Mouse (Mus musculus) stomach, embryonic 15.5 days (tissue): ENCODE results near the gene Man2a2. TPM values are rescaled to one million over a fixed set of nuclear protein-coding genes. Genes with fewer than 3 reads are reported as not detected.

Source experiments
- ATAC-seq: fragments of 200-750 bp; cut with Nextera tagmentation; 2 replicates; pipeline ENCODE4 v1.8.0; 2017; ENCODE audit warnings: low read depth, moderate number of reproducible peaks, moderate TSS enrichment; ENCODE audit not compliant: insufficient read depth, low FRiP score
- H3K27ac ChIP-seq: fragments of 300-500 bp; sonication (generic); 2 replicates; pipeline ENCODE4 v1.5.1; 2015; ENCODE audit warnings: mild to moderate bottlenecking, inconsistent platforms
- H3K27me3 ChIP-seq: fragments of 300-500 bp; sonication (generic); replicated peaks from 2 replicates; pipeline ENCODE4 v1.6.1; 2015; ENCODE audit warnings: inconsistent platforms
- H3K36me3 ChIP-seq: fragments of 300-500 bp; sonication (generic); 2 replicates; pipeline ENCODE4 v1.6.1; 2015; ENCODE audit warnings: inconsistent platforms
- H3K4me1 ChIP-seq: fragments of 300-500 bp; sonication (generic); 2 replicates; pipeline ENCODE4 v1.6.1; 2015; ENCODE audit warnings: inconsistent platforms
- H3K4me2 ChIP-seq: fragments of 300-500 bp; sonication (generic); 2 replicates; pipeline ENCODE4 v1.6.1; 2015; ENCODE audit warnings: mild to moderate bottlenecking, inconsistent platforms
- H3K4me3 ChIP-seq: fragments of 300-500 bp; sonication (generic); replicated peaks from 2 replicates; pipeline ENCODE4 v1.5.1; 2015; ENCODE audit warnings: inconsistent platforms
- H3K9ac ChIP-seq: fragments of 300-500 bp; sonication (generic); 2 replicates; pipeline ENCODE4 v1.6.1; 2015; ENCODE audit warnings: inconsistent platforms
- H3K9me3 ChIP-seq: fragments of 300-500 bp; sonication (generic); 2 replicates; pipeline ENCODE4 v1.6.1; 2016; ENCODE audit warnings: inconsistent platforms
- WGBS: fragments of 180-500 bp; shearing (Covaris S2); methylation state at CpG from one replicate; pipeline ENCODE4 v1.1.7; 2015; 5-methylcytosine and 5-hydroxymethylcytosine counted together
- polyA plus RNA-seq: library from polyadenylated mRNA; unstranded; fragments of >200 nt; fragmentation: Nextera tagmentation; extraction: Ambion mirVana; gene quantifications from 2 replicates; pipeline ENCODE4 v1.2.1, GENCODE M21; 2015

Gene Man2a2
- polyA plus RNA-seq, 1 experiment from 2014 or later: 16.4 TPM

GRCm38 (mm10) chr7:80324043-80324815, 46.9 kb downstream of the Man2a2 start, which contains the start of gene Rccd1:
TSS of gene Rccd1 (minus strand) at chr7:80324454.
- peak; percentile 99 for ATAC-seq
- Histone ChIP-seq H3K4me2 (peak within 1 kb of the TSS; percentile 60), H3K4me1 (no peaks in the 10 kb centered on the region; the same call in 1 of the 2 replicates), H3K27me3 (no peaks in the 10 kb centered on the region), H3K9me3 (no peaks in the 10 kb centered on the region), H3K4me3 (peak within 1 kb of the TSS; percentile 64), H3K36me3 (peaks cover 30% of the 10 kb centered on the region), H3K9ac (peak within 1 kb of the TSS; percentile 40), H3K27ac (peak within 1 kb of the TSS; percentile 91)
- 1% methylated on average over 38 of the region's 38 CpGs for WGBS

GRCm38 (mm10) chr7:80323336-80323735, 47.8 kb downstream of the Man2a2 start:
- Histone ChIP-seq H3K9me3 (no peaks in the 10 kb centered on the region), H3K9ac (peak overlapping the region; percentile 40), H3K27me3 (no peaks in the 10 kb centered on the region), H3K27ac (peak overlapping the region; percentile 91; the same call in 1 of the 2 replicates), H3K4me2 (peak overlapping the region; percentile 60), H3K4me1 (no peaks in the 10 kb centered on the region; the same call in 1 of the 2 replicates), H3K4me3 (peak overlapping the region; percentile 64), H3K36me3 (peaks cover 26% of the 10 kb centered on the region)
- ATAC-seq: no peak
- WGBS: 11% methylated on average over 8 of the region's 8 CpGs

GRCm38 (mm10) chr7:80319846-80320496, 51.2 kb downstream of the Man2a2 start:
- Histone ChIP-seq H3K9me3 (no peaks in the 10 kb centered on the region), H3K27me3 (no peaks in the 10 kb centered on the region), H3K36me3 (peaks cover 12% of the 10 kb centered on the region), H3K27ac (no peak overlapping the region), H3K9ac (no peak overlapping the region), H3K4me3 (no peak overlapping the region), H3K4me1 (no peaks in the 10 kb centered on the region; the same call in 1 of the 2 replicates), H3K4me2 (no peak overlapping the region)
- no peak for ATAC-seq
- WGBS: 77% methylated on average over 18 of the region's 19 CpGs

- WGBS: 87% methylated on average over 4 of the region's 4 CpGs
- peaks cover 24% of the 10 kb centered on the region for H3K36me3 ChIP-seq
- no peaks in the 10 kb centered on the region; the same call in 1 of the 2 replicates for H3K4me1 ChIP-seq
- H3K27me3 ChIP-seq: no peaks in the 10 kb centered on the region
- no peaks in the 10 kb centered on the region for H3K9me3 ChIP-seq
- no peak overlapping the region for H3K4me2 ChIP-seq
- no peak overlapping the region for H3K4me3 ChIP-seq
- no peak for ATAC-seq
- H3K9ac ChIP-seq: no peak overlapping the region
- H3K27ac ChIP-seq: no peak overlapping the region
Observed at GRCm38 (mm10) chr7:80318670-80319069, 52.5 kb downstream of the Man2a2 start.

GRCm38 (mm10) chr7:80317439-80318115, 53.6 kb downstream of the Man2a2 start:
- no peak for ATAC-seq
- Histone ChIP-seq H3K36me3 (peaks cover 34% of the 10 kb centered on the region), H3K27ac (no peak overlapping the region), H3K9me3 (no peaks in the 10 kb centered on the region), H3K4me3 (no peak overlapping the region), H3K4me1 (no peaks in the 10 kb centered on the region; the same call in 1 of the 2 replicates), H3K9ac (no peak overlapping the region), H3K4me2 (no peak overlapping the region), H3K27me3 (no peaks in the 10 kb centered on the region)
- WGBS: 55% methylated on average over 1 of the region's 1 CpGs

GRCm38 (mm10) chr7:80315733-80316132, 55.4 kb downstream of the Man2a2 start:
- no peak overlapping the region for H3K4me2 ChIP-seq
- WGBS: 89% methylated on average over 2 of the region's 2 CpGs
- no peak for ATAC-seq
- H3K4me1 ChIP-seq: no peaks in the 10 kb centered on the region; the same call in 1 of the 2 replicates
- H3K4me3 ChIP-seq: no peak overlapping the region
- H3K9me3 ChIP-seq: no peaks in the 10 kb centered on the region
- H3K9ac ChIP-seq: no peak overlapping the region
- peaks cover 49% of the 10 kb centered on the region for H3K36me3 ChIP-seq
- no peaks in the 10 kb centered on the region for H3K27me3 ChIP-seq
- no peak overlapping the region for H3K27ac ChIP-seq

- ATAC-seq: no peak
- WGBS: 85% methylated on average over 7 of the region's 7 CpGs
Observed at GRCm38 (mm10) chr7:80310771-80311170, 60.4 kb downstream of the Man2a2 start.

GRCm38 (mm10) chr7:80307766-80308165, 63.4 kb downstream of the Man2a2 start:
- Histone ChIP-seq H3K27ac (no peak overlapping the region), H3K4me2 (no peak overlapping the region), H3K36me3 (peaks cover 82% of the 10 kb centered on the region), H3K9me3 (no peaks in the 10 kb centered on the region), H3K4me3 (no peak overlapping the region), H3K9ac (no peak overlapping the region), H3K4me1 (no peaks in the 10 kb centered on the region), H3K27me3 (no peaks in the 10 kb centered on the region)
- 74% methylated on average over 3 of the region's 3 CpGs for WGBS
- ATAC-seq: no peak

More at GRCm38 (mm10) chr7:80310771-80311170, 60.4 kb downstream of the Man2a2 start:
- H3K27ac ChIP-seq: no peak overlapping the region
- H3K4me2 ChIP-seq: no peak overlapping the region
- no peak overlapping the region for H3K4me3 ChIP-seq
- H3K4me1 ChIP-seq: no peaks in the 10 kb centered on the region
- H3K27me3 ChIP-seq: no peaks in the 10 kb centered on the region
- H3K36me3 ChIP-seq: peaks cover 83% of the 10 kb centered on the region
- no peak overlapping the region for H3K9ac ChIP-seq
- H3K9me3 ChIP-seq: no peaks in the 10 kb centered on the region

GRCm38 (mm10) chr7:80301522-80301921, 69.7 kb downstream of the Man2a2 start:
- no peaks in the 10 kb centered on the region for H3K9me3 ChIP-seq
- no peak overlapping the region for H3K4me2 ChIP-seq
- 0 out of 2 replicates have a peak, but pooled peaks cover 5% of the 10 kb centered on the region for H3K4me1 ChIP-seq
- no peak overlapping the region for H3K9ac ChIP-seq
- H3K4me3 ChIP-seq: no peak overlapping the region
- 90% methylated on average over 2 of the region's 2 CpGs for WGBS
- ATAC-seq: no peak
- H3K27me3 ChIP-seq: no peaks in the 10 kb centered on the region
- peaks cover 49% of the 10 kb centered on the region for H3K36me3 ChIP-seq
- no peak overlapping the region for H3K27ac ChIP-seq

- Histone ChIP-seq H3K36me3 (peaks cover 34% of the 10 kb centered on the region), H3K9ac (no peak overlapping the region), H3K27ac (no peak overlapping the region), H3K9me3 (no peaks in the 10 kb centered on the region), H3K4me2 (no peak overlapping the region), H3K4me1 (0 out of 2 replicates have a peak, but pooled peaks cover 12% of the 10 kb centered on the region), H3K27me3 (no peaks in the 10 kb centered on the region), H3K4me3 (no peak overlapping the region)
- ATAC-seq: no peak
- 79% methylated on average over 3 of the region's 3 CpGs for WGBS
Observed at GRCm38 (mm10) chr7:80299568-80299967, 71.6 kb downstream of the Man2a2 start.
